Mouse (Mus musculus): ENCODE measurements around the gene Ccdc163.
A peak's percentile ranks its signal among the peaks of the same experiment; 100 is the strongest.

Gene Ccdc163

GRCm38 (mm10) chr4:116712536-116712935 is 4.2 kb downstream of the Ccdc163 start:
- Histone ChIP-seq H3K9me3 (ENCODE audit: low read length) (no peaks in the 10 kb centered on the region), H3K36me3 (ENCODE audit: insufficient read depth, low read length) (peaks cover 45% of the 10 kb centered on the region), H3K4me1 (replicated peaks; ENCODE audit: low read depth, low read length) (peaks cover 18% of the 10 kb centered on the region), H3K27me3 (ENCODE audit: insufficient read depth, low read length) (no peaks in the 10 kb centered on the region), H3K4me3 (replicated peaks; ENCODE audit: low read length) (no peak overlapping the region)
- TF ChIP-seq NANOG (IDR thresholded peaks at IDR 0.05; ENCODE audit: borderline replicate concordance, low read length) (no peak), POU5F1 (IDR thresholded peaks at IDR 0.05; ENCODE audit: borderline replicate concordance, low read length) (no peak), CTCF (conservative IDR thresholded peaks at IDR 0.05; ENCODE audit: low read length) (no peak)

GRCm38 (mm10) chr4:116719396-116719795 is 11.1 kb downstream of the Ccdc163 start:
- Histone ChIP-seq H3K9me3 (ENCODE audit: low read length) (no peaks in the 10 kb centered on the region), H3K4me1 (replicated peaks; ENCODE audit: low read depth, low read length) (peaks cover 38% of the 10 kb centered on the region), H3K36me3 (ENCODE audit: insufficient read depth, low read length) (peaks cover 26% of the 10 kb centered on the region), H3K4me3 (replicated peaks; ENCODE audit: low read length) (no peak overlapping the region), H3K27me3 (ENCODE audit: insufficient read depth, low read length) (no peaks in the 10 kb centered on the region)
- no peak for TF ChIP-seq POU5F1 (IDR thresholded peaks at IDR 0.05; ENCODE audit: borderline replicate concordance, low read length)
- TF ChIP-seq CTCF (conservative IDR thresholded peaks at IDR 0.05; ENCODE audit: low read length), result peak; percentile 57

- TF ChIP-seq CTCF (conservative IDR thresholded peaks at IDR 0.05; ENCODE audit: low read length) (no peak), NANOG (IDR thresholded peaks at IDR 0.05; ENCODE audit: borderline replicate concordance, low read length) (0 out of 2 replicates have a peak, but pooled peaks have one; percentile 8), POU5F1 (IDR thresholded peaks at IDR 0.05; ENCODE audit: borderline replicate concordance, low read length) (no peak)
- Histone ChIP-seq H3K36me3 (ENCODE audit: insufficient read depth, low read length) (peaks cover 15% of the 10 kb centered on the region), H3K4me3 (replicated peaks; ENCODE audit: low read length) (peak within 1 kb of the TSS; percentile 98), H3K27me3 (ENCODE audit: insufficient read depth, low read length) (no peaks in the 10 kb centered on the region), H3K9me3 (ENCODE audit: low read length) (no peaks in the 10 kb centered on the region), H3K4me1 (replicated peaks; ENCODE audit: low read depth, low read length) (peaks cover 49% of the 10 kb centered on the region)
These were observed 12.2 kb downstream of the Ccdc163 start, which contains the start of gene Tesk2 for GRCm38 (mm10) chr4:116720343-116721097. Gene Tesk2 (plus strand): TSS chr4:116720948.

GRCm38 (mm10) chr4:116721098-116721628 is 12.9 kb downstream of the Ccdc163 start:
- Histone ChIP-seq H3K4me1 (replicated peaks; ENCODE audit: low read depth, low read length) (peaks cover 55% of the 10 kb centered on the region), H3K4me3 (replicated peaks; ENCODE audit: low read length) (peak overlapping the region; percentile 98), H3K36me3 (ENCODE audit: insufficient read depth, low read length) (peaks cover 9% of the 10 kb centered on the region), H3K27me3 (ENCODE audit: insufficient read depth, low read length) (no peaks in the 10 kb centered on the region), H3K9me3 (ENCODE audit: low read length) (no peaks in the 10 kb centered on the region)
- TF ChIP-seq POU5F1 (IDR thresholded peaks at IDR 0.05; ENCODE audit: borderline replicate concordance, low read length) (no peak), NANOG (IDR thresholded peaks at IDR 0.05; ENCODE audit: borderline replicate concordance, low read length) (no peak), CTCF (conservative IDR thresholded peaks at IDR 0.05; ENCODE audit: low read length) (no peak)

GRCm38 (mm10) chr4:116722230-116722629 is 13.9 kb downstream of the Ccdc163 start:
- peak overlapping the region; percentile 98 for H3K4me3 ChIP-seq (replicated peaks; ENCODE audit: low read length)
- TF ChIP-seq NANOG (IDR thresholded peaks at IDR 0.05; ENCODE audit: borderline replicate concordance, low read length) (no peak), CTCF (conservative IDR thresholded peaks at IDR 0.05; ENCODE audit: low read length) (no peak), POU5F1 (IDR thresholded peaks at IDR 0.05; ENCODE audit: borderline replicate concordance, low read length) (no peak)

GRCm38 (mm10) chr4:116725444-116725843 is 17.1 kb downstream of the Ccdc163 start:
- Histone ChIP-seq H3K27me3 (ENCODE audit: insufficient read depth, low read length) (no peaks in the 10 kb centered on the region), H3K36me3 (ENCODE audit: insufficient read depth, low read length) (peaks cover 10% of the 10 kb centered on the region), H3K4me1 (replicated peaks; ENCODE audit: low read depth, low read length) (peaks cover 77% of the 10 kb centered on the region), H3K9me3 (ENCODE audit: low read length) (no peaks in the 10 kb centered on the region), H3K4me3 (replicated peaks; ENCODE audit: low read length) (peak overlapping the region; percentile 48; the same call in 1 of the 2 replicates)
- TF ChIP-seq NANOG (IDR thresholded peaks at IDR 0.05; ENCODE audit: borderline replicate concordance, low read length), result peak; percentile 82
- TF ChIP-seq POU5F1 (IDR thresholded peaks at IDR 0.05; ENCODE audit: borderline replicate concordance, low read length), result no peak

More at GRCm38 (mm10) chr4:116722230-116722629, 13.9 kb downstream of the Ccdc163 start:
- Histone ChIP-seq H3K9me3 (ENCODE audit: low read length) (no peaks in the 10 kb centered on the region), H3K36me3 (ENCODE audit: insufficient read depth, low read length) (peaks cover 4% of the 10 kb centered on the region; the same call in 1 of the 2 replicates), H3K27me3 (ENCODE audit: insufficient read depth, low read length) (no peaks in the 10 kb centered on the region), H3K4me1 (replicated peaks; ENCODE audit: low read depth, low read length) (peaks cover 65% of the 10 kb centered on the region)

- H3K9me3 ChIP-seq (ENCODE audit: low read length), result no peaks in the 10 kb centered on the region
- H3K27me3 ChIP-seq (ENCODE audit: insufficient read depth, low read length), result no peaks in the 10 kb centered on the region
- peaks cover 10% of the 10 kb centered on the region for H3K36me3 ChIP-seq (ENCODE audit: insufficient read depth, low read length)
- H3K4me1 ChIP-seq (replicated peaks; ENCODE audit: low read depth, low read length), result peaks cover 87% of the 10 kb centered on the region
- no peak for TF ChIP-seq NANOG (IDR thresholded peaks at IDR 0.05; ENCODE audit: borderline replicate concordance, low read length)
- no peak for TF ChIP-seq CTCF (conservative IDR thresholded peaks at IDR 0.05; ENCODE audit: low read length)
- H3K4me3 ChIP-seq (replicated peaks; ENCODE audit: low read length), result no peak overlapping the region
These were observed 19.1 kb downstream of the Ccdc163 start for GRCm38 (mm10) chr4:116727401-116727800.

GRCm38 (mm10) chr4:116729532-116729931 is 21.2 kb downstream of the Ccdc163 start:
- Histone ChIP-seq H3K9me3 (ENCODE audit: low read length) (no peaks in the 10 kb centered on the region), H3K36me3 (ENCODE audit: insufficient read depth, low read length) (peaks cover 6% of the 10 kb centered on the region; the same call in 1 of the 2 replicates), H3K27me3 (ENCODE audit: insufficient read depth, low read length) (no peaks in the 10 kb centered on the region), H3K4me1 (replicated peaks; ENCODE audit: low read depth, low read length) (peaks cover 87% of the 10 kb centered on the region), H3K4me3 (replicated peaks; ENCODE audit: low read length) (no peak overlapping the region)
- TF ChIP-seq CTCF (conservative IDR thresholded peaks at IDR 0.05; ENCODE audit: low read length), result no peak
- TF ChIP-seq POU5F1 (IDR thresholded peaks at IDR 0.05; ENCODE audit: borderline replicate concordance, low read length), result no peak
- TF ChIP-seq NANOG (IDR thresholded peaks at IDR 0.05; ENCODE audit: borderline replicate concordance, low read length), result no peak
